Mouse (Mus musculus): ENCODE results near the gene Aurkaip1. TPM values are rescaled to one million over a fixed set of nuclear protein-coding genes. Genes with fewer than 3 reads are reported as not detected.
A peak's percentile ranks its signal among the peaks of the same experiment; 100 is the strongest.

Aurkaip1 gene
- polyA plus RNA-seq, 1 experiment from 2014 or later: 112 TPM

DNA sequence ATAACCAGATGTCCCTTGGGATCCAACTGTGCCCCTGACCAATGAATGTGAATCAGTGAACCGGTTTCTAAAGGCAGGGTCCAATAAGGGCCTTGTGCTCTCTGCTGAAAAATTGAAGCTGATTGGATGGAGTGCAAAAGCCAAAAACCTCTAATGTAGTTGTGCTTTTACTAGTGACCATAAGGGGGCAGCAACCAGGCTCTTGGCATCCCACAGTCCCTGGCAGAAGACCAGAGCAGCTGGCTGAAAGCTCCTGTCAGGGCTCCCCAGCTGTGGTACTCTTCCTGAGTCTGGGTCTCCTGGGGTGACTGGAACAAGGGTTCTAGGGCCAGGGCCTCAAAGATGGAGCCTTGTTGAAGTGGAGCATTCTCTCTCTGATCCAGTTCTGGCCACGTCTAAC, 2.8 kb downstream of the Aurkaip1 start:
- 0 out of 2 replicates have a peak overlapping the region, but pooled peaks have one; percentile 17 for H3K27ac ChIP-seq (ENCODE audit: low read depth, low read length)
- 45% methylated on average over 2 of the region's 2 CpGs for WGBS
- ATAC-seq (ENCODE audit: low FRiP score): peak; percentile 48; the same call in 1 of the 2 replicates
- H3K4me3 ChIP-seq (ENCODE audit: low read depth, low read length): no peak overlapping the region
- H3K9ac ChIP-seq (ENCODE audit: low read depth, low read length): no peak overlapping the region
- H3K36me3 ChIP-seq (ENCODE audit: control insufficient read depth, insufficient read depth, low read length): no peaks in the 10 kb centered on the region; the same call in 1 of the 2 replicates
- peak; percentile 79 for DNase-seq (ENCODE audit: low spot score)
- H3K9me3 ChIP-seq (ENCODE audit: control insufficient read depth, low read length): no peaks in the 10 kb centered on the region
- no peaks in the 10 kb centered on the region for H3K27me3 ChIP-seq (ENCODE audit: control insufficient read depth, insufficient read depth, low read length)
- peaks cover 4% of the 10 kb centered on the region; the same call in 1 of the 2 replicates for H3K4me1 ChIP-seq (replicated peaks; ENCODE audit: control insufficient read depth, insufficient read depth, low read length)
- no peak overlapping the region for H3K4me2 ChIP-seq (replicated peaks; ENCODE audit: low read depth, low read length)

GRCm38 (mm10) chr4:155837404-155838010, 6.4 kb downstream of the Aurkaip1 start:
- 82% methylated on average over 11 of the region's 11 CpGs for WGBS
- Histone ChIP-seq H3K9me3 (ENCODE audit: control insufficient read depth, low read length) (no peaks in the 10 kb centered on the region), H3K36me3 (ENCODE audit: control insufficient read depth, insufficient read depth, low read length) (no peaks in the 10 kb centered on the region; the same call in 1 of the 2 replicates), H3K4me2 (replicated peaks; ENCODE audit: low read depth, low read length) (no peak overlapping the region), H3K9ac (ENCODE audit: low read depth, low read length) (no peak overlapping the region), H3K27ac (ENCODE audit: low read depth, low read length) (no peak overlapping the region), H3K27me3 (ENCODE audit: control insufficient read depth, insufficient read depth, low read length) (0 out of 2 replicates have a peak, but pooled peaks cover 3% of the 10 kb centered on the region), H3K4me3 (ENCODE audit: low read depth, low read length) (no peak overlapping the region), H3K4me1 (replicated peaks; ENCODE audit: control insufficient read depth, insufficient read depth, low read length) (peaks cover 14% of the 10 kb centered on the region)
- DNase-seq (ENCODE audit: low spot score) (no peak), ATAC-seq (ENCODE audit: low FRiP score) (no peak)

DNA sequence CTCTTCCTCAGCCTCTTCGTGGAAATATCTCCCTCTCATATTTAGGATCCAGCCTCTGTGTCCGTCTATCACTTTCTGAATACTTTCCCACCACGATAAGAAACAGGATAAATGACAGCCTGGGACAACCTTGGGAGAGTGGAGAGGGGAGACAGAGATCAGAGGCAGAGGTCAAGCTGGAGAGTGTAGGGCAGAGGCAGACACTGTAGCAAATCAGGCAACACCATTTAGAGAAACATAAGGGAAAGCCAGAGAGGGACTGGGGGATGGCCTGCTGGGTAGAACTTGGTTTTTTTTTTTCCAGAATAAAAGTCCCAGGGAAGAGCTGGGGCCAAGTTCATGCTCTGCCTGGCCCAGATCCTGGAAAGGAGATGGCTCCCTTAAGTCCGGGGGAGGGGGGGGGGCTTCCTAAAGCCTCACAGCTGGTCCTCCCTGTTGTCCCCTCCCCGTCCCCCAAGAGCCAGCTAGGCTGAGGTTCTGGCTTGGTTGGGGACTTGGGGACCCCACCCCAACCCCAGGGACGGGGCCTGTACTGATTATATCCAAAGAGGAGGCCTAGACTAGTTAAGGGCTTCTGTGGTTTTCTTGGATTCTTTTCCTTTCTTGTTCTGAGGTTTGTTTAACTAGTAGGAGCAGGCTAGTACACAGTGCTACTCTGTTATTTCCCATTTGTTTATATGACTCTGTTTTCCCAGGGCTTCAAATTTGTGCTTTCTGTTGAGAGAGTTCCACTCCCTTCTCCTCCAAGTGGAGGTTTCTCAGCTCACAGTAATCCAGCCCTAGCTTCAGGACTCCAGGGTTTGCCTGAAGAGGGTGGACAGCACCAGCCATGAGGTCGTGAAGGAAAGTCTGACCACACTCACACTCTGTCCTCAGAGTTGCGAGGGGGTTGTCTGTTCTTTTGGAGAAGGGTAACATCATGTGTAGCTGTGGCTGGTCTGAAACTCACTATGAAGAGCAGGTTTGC, 7.4 kb downstream of the Aurkaip1 start:
- Histone ChIP-seq H3K4me2 (replicated peaks; ENCODE audit: low read depth, low read length) (no peak overlapping the region), H3K27me3 (ENCODE audit: control insufficient read depth, insufficient read depth, low read length) (0 out of 2 replicates have a peak, but pooled peaks cover 3% of the 10 kb centered on the region), H3K4me3 (ENCODE audit: low read depth, low read length) (no peak overlapping the region), H3K9me3 (ENCODE audit: control insufficient read depth, low read length) (no peaks in the 10 kb centered on the region), H3K9ac (ENCODE audit: low read depth, low read length) (no peak overlapping the region), H3K36me3 (ENCODE audit: control insufficient read depth, insufficient read depth, low read length) (no peaks in the 10 kb centered on the region), H3K27ac (ENCODE audit: low read depth, low read length) (no peak overlapping the region), H3K4me1 (replicated peaks; ENCODE audit: control insufficient read depth, insufficient read depth, low read length) (peaks cover 14% of the 10 kb centered on the region)
- DNase-seq (ENCODE audit: low spot score): no peak
- ATAC-seq (ENCODE audit: low FRiP score): no peak
- 59% methylated on average over 8 of the region's 8 CpGs for WGBS

- peaks cover 14% of the 10 kb centered on the region for H3K4me1 ChIP-seq (replicated peaks; ENCODE audit: control insufficient read depth, insufficient read depth, low read length)
- peak; percentile 79 for DNase-seq (ENCODE audit: low spot score)
- H3K27me3 ChIP-seq (ENCODE audit: control insufficient read depth, insufficient read depth, low read length): 0 out of 2 replicates have a peak, but pooled peaks cover 3% of the 10 kb centered on the region
- peak within 1 kb of the TSS; percentile 36; the same call in 1 of the 2 replicates for H3K27ac ChIP-seq (ENCODE audit: low read depth, low read length)
- peak within 1 kb of the TSS; percentile 62 for H3K4me2 ChIP-seq (replicated peaks; ENCODE audit: low read depth, low read length)
- H3K4me3 ChIP-seq (ENCODE audit: low read depth, low read length): peak within 1 kb of the TSS; percentile 21
- peak within 1 kb of the TSS; percentile 53 for H3K9ac ChIP-seq (ENCODE audit: low read depth, low read length)
- H3K9me3 ChIP-seq (ENCODE audit: control insufficient read depth, low read length): no peaks in the 10 kb centered on the region
- ATAC-seq (ENCODE audit: low FRiP score): peak; percentile 83
- 3% methylated on average over 16 of the region's 16 CpGs for WGBS
- no peaks in the 10 kb centered on the region for H3K36me3 ChIP-seq (ENCODE audit: control insufficient read depth, insufficient read depth, low read length)
Observed at GRCm38 (mm10) chr4:155839483-155839910, 8.4 kb downstream of the Aurkaip1 start, which contains the start of gene Mxra8. TSS of gene Mxra8 (plus strand) at chr4:155839680.

GRCm38 (mm10) chr4:155840076-155841002, 9.3 kb downstream of the Aurkaip1 start:
- DNase-seq (ENCODE audit: low spot score) (peak; percentile 18), ATAC-seq (ENCODE audit: low FRiP score) (peak; percentile 26; the same call in 1 of the 2 replicates)
- H3K4me3 ChIP-seq (ENCODE audit: low read depth, low read length): peak overlapping the region; percentile 21
- no peaks in the 10 kb centered on the region for H3K9me3 ChIP-seq (ENCODE audit: control insufficient read depth, low read length)
- WGBS: 8% methylated on average over 8 of the region's 8 CpGs
- 0 out of 2 replicates have a peak, but pooled peaks cover 3% of the 10 kb centered on the region for H3K27me3 ChIP-seq (ENCODE audit: control insufficient read depth, insufficient read depth, low read length)
- H3K9ac ChIP-seq (ENCODE audit: low read depth, low read length): peak overlapping the region; percentile 53
- H3K36me3 ChIP-seq (ENCODE audit: control insufficient read depth, insufficient read depth, low read length): no peaks in the 10 kb centered on the region
- H3K27ac ChIP-seq (ENCODE audit: low read depth, low read length): peak overlapping the region; percentile 36; the same call in 1 of the 2 replicates
- peak overlapping the region; percentile 62 for H3K4me2 ChIP-seq (replicated peaks; ENCODE audit: low read depth, low read length)
- H3K4me1 ChIP-seq (replicated peaks; ENCODE audit: control insufficient read depth, insufficient read depth, low read length): peaks cover 14% of the 10 kb centered on the region

GRCm38 (mm10) chr4:155841003-155841454, 10.0 kb downstream of the Aurkaip1 start:
- DNase-seq (ENCODE audit: low spot score) (peak; percentile 65), ATAC-seq (ENCODE audit: low FRiP score) (peak; percentile 51)
- Histone ChIP-seq H3K4me1 (replicated peaks; ENCODE audit: control insufficient read depth, insufficient read depth, low read length) (peaks cover 14% of the 10 kb centered on the region), H3K36me3 (ENCODE audit: control insufficient read depth, insufficient read depth, low read length) (no peaks in the 10 kb centered on the region), H3K27ac (ENCODE audit: low read depth, low read length) (no peak overlapping the region), H3K4me2 (replicated peaks; ENCODE audit: low read depth, low read length) (peak overlapping the region; percentile 62), H3K27me3 (ENCODE audit: control insufficient read depth, insufficient read depth, low read length) (0 out of 2 replicates have a peak, but pooled peaks cover 3% of the 10 kb centered on the region), H3K9ac (ENCODE audit: low read depth, low read length) (peak overlapping the region; percentile 21; the same call in 1 of the 2 replicates), H3K4me3 (ENCODE audit: low read depth, low read length) (peak overlapping the region; percentile 21), H3K9me3 (ENCODE audit: control insufficient read depth, low read length) (no peaks in the 10 kb centered on the region)
- under 1% methylated on average over 32 of the region's 32 CpGs for WGBS

GRCm38 (mm10) chr4:155841651-155842270, 10.7 kb downstream of the Aurkaip1 start:
- WGBS: 36% methylated on average over 38 of the region's 38 CpGs
- Histone ChIP-seq H3K27me3 (ENCODE audit: control insufficient read depth, insufficient read depth, low read length) (0 out of 2 replicates have a peak, but pooled peaks cover 3% of the 10 kb centered on the region), H3K4me2 (replicated peaks; ENCODE audit: low read depth, low read length) (peak overlapping the region; percentile 62), H3K4me1 (replicated peaks; ENCODE audit: control insufficient read depth, insufficient read depth, low read length) (peaks cover 14% of the 10 kb centered on the region), H3K27ac (ENCODE audit: low read depth, low read length) (no peak overlapping the region), H3K36me3 (ENCODE audit: control insufficient read depth, insufficient read depth, low read length) (no peaks in the 10 kb centered on the region), H3K9ac (ENCODE audit: low read depth, low read length) (0 out of 2 replicates have a peak overlapping the region, but pooled peaks have one; percentile 15), H3K9me3 (ENCODE audit: control insufficient read depth, low read length) (no peaks in the 10 kb centered on the region), H3K4me3 (ENCODE audit: low read depth, low read length) (0 out of 2 replicates have a peak overlapping the region, but pooled peaks have one; percentile 10)
- ATAC-seq (ENCODE audit: low FRiP score): no peak; the same call in 1 of the 2 replicates
- DNase-seq (ENCODE audit: low spot score): no peak

Data from hindbrain, embryonic 11.5 days (tissue).